Mouse (Mus musculus): Measurements from ENCODE around the gene Lcp2. TPM values are rescaled to one million over a fixed set of nuclear protein-coding genes. Genes with fewer than 3 reads are reported as not detected.

Lcp2 gene
- polyA plus RNA-seq, 1 experiment from 2014 or later: 2.8 TPM

DNA sequence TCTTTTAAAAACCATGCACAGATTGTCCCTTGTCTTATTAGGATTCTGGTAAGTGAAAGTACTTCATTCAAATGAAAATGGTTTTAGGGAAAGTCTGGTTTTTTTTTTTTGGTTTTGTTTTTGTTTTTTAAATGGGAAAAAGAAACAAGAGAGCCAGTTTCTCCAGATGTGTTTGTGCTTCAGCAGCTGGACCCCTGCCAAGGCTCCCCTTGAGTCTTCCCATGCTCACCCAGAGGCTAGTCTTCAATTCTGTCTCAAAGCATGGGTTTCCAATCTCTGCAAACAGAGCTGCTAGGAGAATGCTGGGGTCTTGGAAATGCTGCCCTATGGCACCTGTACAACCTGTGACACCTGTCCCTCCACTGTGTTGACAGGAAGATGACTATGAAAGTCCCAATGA lies 23.9 kb downstream of the Lcp2 start:
- ATAC-seq (ENCODE audit: low FRiP score) (no peak), DNase-seq (ENCODE audit: low spot score) (no peak)
- Histone ChIP-seq H3K27me3 (ENCODE audit: control insufficient read depth, insufficient read depth, low read length) (no peaks in the 10 kb centered on the region), H3K4me3 (ENCODE audit: low read depth, low read length) (no peak overlapping the region), H3K36me3 (ENCODE audit: control insufficient read depth, insufficient read depth, low read length) (no peaks in the 10 kb centered on the region), H3K9me3 (ENCODE audit: control insufficient read depth, low read length) (no peaks in the 10 kb centered on the region), H3K9ac (ENCODE audit: low read depth, low read length) (no peak overlapping the region), H3K27ac (ENCODE audit: low read depth, low read length) (no peak overlapping the region), H3K4me1 (replicated peaks; ENCODE audit: control insufficient read depth, insufficient read depth, low read length) (no peaks in the 10 kb centered on the region), H3K4me2 (replicated peaks; ENCODE audit: low read depth, low read length) (no peak overlapping the region)

DNA sequence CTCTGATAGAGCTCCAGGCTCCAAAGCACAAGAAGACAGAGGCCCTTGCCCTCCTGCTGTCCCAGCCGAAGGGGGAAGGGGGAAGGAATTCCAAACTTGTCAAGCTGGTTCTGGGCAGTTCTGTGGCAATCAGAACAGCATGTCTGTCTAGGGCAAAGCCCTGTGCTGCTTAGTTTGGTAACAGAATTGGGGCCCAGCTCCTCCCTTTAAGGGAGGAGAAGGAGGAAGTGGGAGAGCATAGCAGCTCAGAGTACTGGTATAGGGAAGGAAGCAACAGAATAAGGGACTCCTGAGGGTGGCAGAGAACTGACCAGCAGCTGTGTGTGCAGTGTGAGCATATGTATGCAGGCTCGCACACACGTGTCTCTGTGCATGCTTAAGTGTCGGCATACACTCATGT lies 25.6 kb downstream of the Lcp2 start:
- H3K9me3 ChIP-seq (ENCODE audit: control insufficient read depth, low read length): no peaks in the 10 kb centered on the region
- DNase-seq (ENCODE audit: low spot score) (no peak), ATAC-seq (ENCODE audit: low FRiP score) (no peak)
- H3K4me3 ChIP-seq (ENCODE audit: low read depth, low read length): no peak overlapping the region
- H3K9ac ChIP-seq (ENCODE audit: low read depth, low read length): no peak overlapping the region
- H3K36me3 ChIP-seq (ENCODE audit: control insufficient read depth, insufficient read depth, low read length): no peaks in the 10 kb centered on the region
- no peak overlapping the region for H3K27ac ChIP-seq (ENCODE audit: low read depth, low read length)
- no peaks in the 10 kb centered on the region for H3K27me3 ChIP-seq (ENCODE audit: control insufficient read depth, insufficient read depth, low read length)
- no peak overlapping the region for H3K4me2 ChIP-seq (replicated peaks; ENCODE audit: low read depth, low read length)
- WGBS: 69% methylated on average over 4 of the region's 4 CpGs
- no peaks in the 10 kb centered on the region for H3K4me1 ChIP-seq (replicated peaks; ENCODE audit: control insufficient read depth, insufficient read depth, low read length)

DNA sequence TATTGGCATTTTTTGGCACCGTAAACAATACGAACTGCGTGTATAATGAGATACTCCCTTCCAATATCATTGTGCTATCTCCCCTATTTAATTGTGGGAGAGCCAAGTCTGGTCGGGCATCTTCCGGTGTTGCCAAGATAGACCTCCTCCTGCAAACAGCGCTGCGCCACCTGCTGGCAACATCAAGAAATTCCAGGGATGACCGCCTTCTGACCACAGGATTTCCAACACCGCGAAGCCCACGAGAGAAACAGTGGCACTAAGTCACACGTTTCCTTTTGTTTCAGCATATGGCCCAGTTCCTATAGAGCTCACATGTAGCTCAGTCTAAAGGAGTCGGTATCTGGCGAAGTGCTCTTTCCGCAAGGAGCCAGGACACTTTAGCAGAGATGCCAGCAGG lies 27.1 kb downstream of the Lcp2 start:
- DNase-seq (ENCODE audit: low spot score): peak; percentile 84
- no peaks in the 10 kb centered on the region for H3K36me3 ChIP-seq (ENCODE audit: control insufficient read depth, insufficient read depth, low read length)
- no peak overlapping the region for H3K4me2 ChIP-seq (replicated peaks; ENCODE audit: low read depth, low read length)
- no peak overlapping the region for H3K4me3 ChIP-seq (ENCODE audit: low read depth, low read length)
- no peaks in the 10 kb centered on the region for H3K4me1 ChIP-seq (replicated peaks; ENCODE audit: control insufficient read depth, insufficient read depth, low read length)
- H3K9ac ChIP-seq (ENCODE audit: low read depth, low read length): no peak overlapping the region
- ATAC-seq (ENCODE audit: low FRiP score): peak; percentile 60
- no peaks in the 10 kb centered on the region for H3K27me3 ChIP-seq (ENCODE audit: control insufficient read depth, insufficient read depth, low read length)
- 13% methylated on average over 15 of the region's 15 CpGs for whole genome bisulfite sequencing
- no peaks in the 10 kb centered on the region for H3K9me3 ChIP-seq (ENCODE audit: control insufficient read depth, low read length)
- H3K27ac ChIP-seq (ENCODE audit: low read depth, low read length): no peak overlapping the region

DNA sequence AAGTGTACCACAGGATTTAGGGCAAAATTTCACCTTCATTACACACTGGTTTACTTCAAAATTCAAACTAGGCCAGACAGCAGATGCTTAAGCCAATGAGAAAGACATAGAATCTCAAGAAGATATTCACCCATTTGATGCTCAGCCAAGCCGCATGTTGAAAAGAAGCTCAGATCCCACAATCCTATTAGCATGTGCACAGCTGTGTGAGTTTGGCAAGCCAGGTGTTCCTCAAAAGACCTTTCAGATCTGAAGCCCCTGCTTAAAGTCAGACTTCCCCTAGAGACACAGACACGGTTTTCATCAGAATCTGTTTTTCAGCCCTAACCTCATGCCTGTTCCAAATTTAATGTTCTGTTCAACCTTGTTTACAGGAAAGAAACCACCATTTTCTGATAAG lies 31.1 kb downstream of the Lcp2 start:
- no peak for DNase-seq (ENCODE audit: low spot score)
- H3K27me3 ChIP-seq (ENCODE audit: control insufficient read depth, insufficient read depth, low read length): no peaks in the 10 kb centered on the region
- no peak overlapping the region for H3K4me3 ChIP-seq (ENCODE audit: low read depth, low read length)
- ATAC-seq (ENCODE audit: low FRiP score): no peak
- no peaks in the 10 kb centered on the region for H3K4me1 ChIP-seq (replicated peaks; ENCODE audit: control insufficient read depth, insufficient read depth, low read length)
- H3K9ac ChIP-seq (ENCODE audit: low read depth, low read length): no peak overlapping the region
- H3K4me2 ChIP-seq (replicated peaks; ENCODE audit: low read depth, low read length): no peak overlapping the region
- H3K9me3 ChIP-seq (ENCODE audit: control insufficient read depth, low read length): no peaks in the 10 kb centered on the region
- no peaks in the 10 kb centered on the region for H3K36me3 ChIP-seq (ENCODE audit: control insufficient read depth, insufficient read depth, low read length)
- H3K27ac ChIP-seq (ENCODE audit: low read depth, low read length): no peak overlapping the region
- 88% methylated on average over 2 of the region's 2 CpGs for WGBS

DNA sequence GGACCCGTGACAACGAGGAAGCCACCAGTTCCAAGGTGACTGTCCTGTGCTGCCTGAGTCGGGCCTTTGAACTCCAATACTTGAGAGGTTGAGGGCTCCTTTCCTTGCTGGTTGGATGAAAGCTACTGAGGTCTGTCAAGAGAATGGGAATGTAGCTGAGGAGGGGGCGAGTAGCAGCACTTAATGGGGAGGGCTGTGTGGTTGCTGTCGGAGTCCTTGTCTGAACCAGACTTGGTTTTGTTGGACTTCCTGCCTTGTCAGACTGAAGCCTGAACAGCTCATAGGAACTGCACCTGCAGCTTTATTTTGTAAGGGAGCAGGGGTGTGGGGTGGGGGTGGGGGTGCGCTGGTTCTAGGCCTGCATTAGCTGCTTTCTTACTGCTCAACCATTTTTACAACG lies 31.9 kb downstream of the Lcp2 start:
- ATAC-seq (ENCODE audit: low FRiP score) (no peak), DNase-seq (ENCODE audit: low spot score) (no peak)
- Histone ChIP-seq H3K9me3 (ENCODE audit: control insufficient read depth, low read length) (no peaks in the 10 kb centered on the region), H3K9ac (ENCODE audit: low read depth, low read length) (no peak overlapping the region), H3K27ac (ENCODE audit: low read depth, low read length) (no peak overlapping the region), H3K36me3 (ENCODE audit: control insufficient read depth, insufficient read depth, low read length) (no peaks in the 10 kb centered on the region), H3K4me2 (replicated peaks; ENCODE audit: low read depth, low read length) (no peak overlapping the region), H3K4me1 (replicated peaks; ENCODE audit: control insufficient read depth, insufficient read depth, low read length) (no peaks in the 10 kb centered on the region), H3K27me3 (ENCODE audit: control insufficient read depth, insufficient read depth, low read length) (no peaks in the 10 kb centered on the region), H3K4me3 (ENCODE audit: low read depth, low read length) (no peak overlapping the region)
- 90% methylated on average over 7 of the region's 7 CpGs for WGBS

DNA sequence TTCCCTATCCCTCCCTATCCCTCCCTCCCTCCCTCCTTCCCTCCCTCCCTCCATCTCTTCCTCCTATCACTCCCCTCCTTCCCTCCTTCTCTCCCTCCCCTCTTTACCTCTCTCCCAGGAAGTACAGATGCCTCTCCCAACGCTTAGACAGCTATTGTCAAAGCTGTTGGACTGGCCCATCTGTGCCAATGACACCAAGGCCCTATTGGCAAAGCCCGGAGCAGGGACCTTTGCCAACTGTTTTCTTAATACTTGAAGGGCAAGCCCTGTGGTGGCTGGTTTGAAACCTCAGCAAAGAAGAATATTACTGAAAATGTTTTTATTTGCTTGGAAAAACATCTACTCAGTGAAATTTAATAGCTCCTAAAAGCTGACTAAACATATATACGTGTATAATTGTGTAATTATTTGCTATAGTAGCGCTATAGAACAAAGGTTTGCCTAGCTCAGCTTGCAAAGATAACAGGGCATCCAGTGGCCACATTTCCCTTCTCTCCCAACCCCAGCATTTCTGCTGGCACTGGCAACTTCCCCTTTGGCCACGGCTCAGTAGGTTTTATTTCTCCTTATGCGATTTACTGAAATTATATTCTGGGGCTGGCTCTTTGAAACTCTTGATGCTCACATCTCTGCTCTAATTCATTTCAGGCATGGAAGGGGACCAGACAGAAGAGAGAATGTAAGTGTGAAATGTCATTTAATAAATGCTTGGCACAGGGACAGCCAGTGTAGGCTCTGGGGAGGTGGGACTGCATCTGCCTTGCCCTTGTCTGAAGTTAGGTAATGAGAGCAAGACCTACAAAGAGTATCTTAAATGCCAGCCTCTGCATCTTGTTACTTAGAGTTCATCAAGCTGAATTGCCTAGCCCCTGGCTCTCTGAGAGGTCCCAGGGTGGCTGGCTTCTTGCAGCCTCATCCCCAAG lies 33.1 kb downstream of the Lcp2 start:
- Histone ChIP-seq H3K9me3 (ENCODE audit: control insufficient read depth, low read length) (no peaks in the 10 kb centered on the region), H3K9ac (ENCODE audit: low read depth, low read length) (no peak overlapping the region), H3K27ac (ENCODE audit: low read depth, low read length) (no peak overlapping the region), H3K27me3 (ENCODE audit: control insufficient read depth, insufficient read depth, low read length) (no peaks in the 10 kb centered on the region), H3K4me2 (replicated peaks; ENCODE audit: low read depth, low read length) (no peak overlapping the region), H3K4me3 (ENCODE audit: low read depth, low read length) (no peak overlapping the region), H3K36me3 (ENCODE audit: control insufficient read depth, insufficient read depth, low read length) (no peaks in the 10 kb centered on the region), H3K4me1 (replicated peaks; ENCODE audit: control insufficient read depth, insufficient read depth, low read length) (no peaks in the 10 kb centered on the region)
- 84% methylated on average over 6 of the region's 6 CpGs for WGBS
- DNase-seq (ENCODE audit: low spot score) (no peak), ATAC-seq (ENCODE audit: low FRiP score) (no peak)

DNA sequence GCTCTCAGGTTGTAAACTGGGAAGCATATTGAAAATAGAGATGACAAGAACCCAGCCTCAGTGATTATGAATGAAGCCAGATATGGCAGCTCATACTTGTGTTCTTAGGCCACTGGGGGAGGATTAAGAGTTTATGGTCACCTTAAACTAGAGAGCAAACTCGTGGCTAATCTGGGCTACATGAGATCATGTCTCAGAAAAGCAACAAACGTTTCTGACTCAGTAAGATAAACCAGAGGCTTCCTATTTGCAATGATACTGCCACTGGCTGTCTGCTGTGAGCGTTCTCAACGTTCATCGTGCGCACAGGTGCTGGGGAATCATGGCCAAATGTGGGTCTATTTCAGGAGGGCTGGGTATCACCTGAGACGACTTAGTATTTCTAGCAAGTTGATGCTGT lies 37.1 kb downstream of the Lcp2 start:
- DNase-seq (ENCODE audit: low spot score) (no peak), ATAC-seq (ENCODE audit: low FRiP score) (no peak)
- H3K4me1 ChIP-seq (replicated peaks; ENCODE audit: control insufficient read depth, insufficient read depth, low read length): no peaks in the 10 kb centered on the region
- H3K27me3 ChIP-seq (ENCODE audit: control insufficient read depth, insufficient read depth, low read length): no peaks in the 10 kb centered on the region
- no peaks in the 10 kb centered on the region for H3K9me3 ChIP-seq (ENCODE audit: control insufficient read depth, low read length)
- no peak overlapping the region for H3K9ac ChIP-seq (ENCODE audit: low read depth, low read length)
- H3K36me3 ChIP-seq (ENCODE audit: control insufficient read depth, insufficient read depth, low read length): no peaks in the 10 kb centered on the region
- no peak overlapping the region for H3K27ac ChIP-seq (ENCODE audit: low read depth, low read length)
- H3K4me2 ChIP-seq (replicated peaks; ENCODE audit: low read depth, low read length): no peak overlapping the region
- 86% methylated on average over 7 of the region's 7 CpGs for WGBS
- H3K4me3 ChIP-seq (ENCODE audit: low read depth, low read length): no peak overlapping the region

DNA sequence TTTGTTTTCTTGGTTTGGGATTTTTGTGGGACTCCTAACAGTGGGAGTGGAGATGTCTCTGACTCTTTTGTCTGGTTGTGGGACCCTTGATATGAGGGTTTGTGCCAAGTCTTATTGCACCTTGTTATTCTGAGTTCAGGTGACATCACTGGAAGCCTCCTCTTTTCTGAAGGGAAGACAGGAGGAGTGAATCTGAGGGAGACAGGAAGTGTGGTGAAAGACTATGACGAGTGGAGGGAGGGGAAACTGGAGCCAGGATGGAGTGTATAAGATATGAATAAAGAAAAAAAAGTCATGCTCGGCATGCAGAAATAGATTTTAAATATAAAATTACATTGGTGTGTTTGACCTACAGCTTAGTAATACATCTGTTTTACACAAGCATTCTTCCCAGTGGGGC lies 37.9 kb downstream of the Lcp2 start:
- Histone ChIP-seq H3K4me1 (replicated peaks; ENCODE audit: control insufficient read depth, insufficient read depth, low read length) (no peaks in the 10 kb centered on the region), H3K4me3 (ENCODE audit: low read depth, low read length) (no peak overlapping the region), H3K27me3 (ENCODE audit: control insufficient read depth, insufficient read depth, low read length) (no peaks in the 10 kb centered on the region), H3K36me3 (ENCODE audit: control insufficient read depth, insufficient read depth, low read length) (no peaks in the 10 kb centered on the region), H3K27ac (ENCODE audit: low read depth, low read length) (no peak overlapping the region), H3K9ac (ENCODE audit: low read depth, low read length) (no peak overlapping the region), H3K9me3 (ENCODE audit: control insufficient read depth, low read length) (no peaks in the 10 kb centered on the region), H3K4me2 (replicated peaks; ENCODE audit: low read depth, low read length) (no peak overlapping the region)
- DNase-seq (ENCODE audit: low spot score) (no peak), ATAC-seq (ENCODE audit: low FRiP score) (no peak)
- 80% methylated on average over 2 of the region's 2 CpGs for WGBS

DNA sequence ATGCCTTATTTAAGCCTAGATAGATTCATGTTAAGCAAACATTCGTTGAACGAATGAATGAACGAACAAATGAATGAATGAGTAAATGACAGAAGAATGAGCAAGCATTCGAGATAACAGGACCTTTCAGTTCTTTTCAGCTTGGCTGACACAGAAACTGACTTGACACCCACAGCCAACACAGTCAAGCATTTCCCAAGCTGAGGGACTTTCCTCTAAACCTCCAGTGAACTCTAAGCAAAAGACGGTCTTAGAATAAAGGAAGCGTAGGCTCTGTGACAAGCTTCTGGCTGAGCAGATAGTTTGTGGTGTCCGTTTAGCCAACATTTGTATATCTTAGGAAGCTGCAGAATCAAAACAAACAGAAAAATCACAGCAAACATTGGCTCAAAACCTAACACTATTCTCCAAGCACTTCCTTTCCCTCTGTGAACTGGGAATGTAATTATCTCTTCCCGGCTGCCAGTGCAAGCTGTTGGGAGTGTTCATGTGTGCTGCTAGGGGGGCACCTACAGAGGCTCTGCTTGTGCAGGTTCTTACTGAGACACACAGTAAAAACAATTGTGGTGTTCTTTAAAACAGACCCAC lies 39.5 kb downstream of the Lcp2 start:
- Histone ChIP-seq H3K27me3 (ENCODE audit: control insufficient read depth, insufficient read depth, low read length) (no peaks in the 10 kb centered on the region), H3K4me2 (replicated peaks; ENCODE audit: low read depth, low read length) (no peak overlapping the region), H3K9ac (ENCODE audit: low read depth, low read length) (no peak overlapping the region), H3K9me3 (ENCODE audit: control insufficient read depth, low read length) (no peaks in the 10 kb centered on the region), H3K4me3 (ENCODE audit: low read depth, low read length) (no peak overlapping the region), H3K36me3 (ENCODE audit: control insufficient read depth, insufficient read depth, low read length) (no peaks in the 10 kb centered on the region), H3K27ac (ENCODE audit: low read depth, low read length) (no peak overlapping the region), H3K4me1 (replicated peaks; ENCODE audit: control insufficient read depth, insufficient read depth, low read length) (no peaks in the 10 kb centered on the region)
- ATAC-seq (ENCODE audit: low FRiP score) (no peak), DNase-seq (ENCODE audit: low spot score) (no peak)
- WGBS: 77% methylated on average over 8 of the region's 8 CpGs

Measured in hindbrain, embryonic 11.5 days (tissue).